23 mouse cellular contexts compared by ENCODE assay signal in genomic region chrX:69738972-69739371, GRCm38 (mm10).
A peak's percentile ranks its signal among the peaks of the same experiment; 100 is the strongest.
DNase-seq lines count a peak whose midpoint lies in the region; ATAC-seq and TF ChIP-seq lines count a peak whose summit lies in the region.
"Had no signal": no experiment of that assay in that cellular context is flagged by ENCODE, and none has a peak within 500 bp of the region (broad histone marks: within the 10 kb centered on the region; RNA-seq: fewer than 3 reads in every experiment).

No protein-coding gene starts in this region.

- H3K27ac ChIP-seq in forebrain, embryonic 12.5 days: no peak overlapping the region
- no peak overlapping the region for H3K27ac ChIP-seq in forebrain, postnatal 0 days (ENCODE audit: low read depth, low read length)
- H3K27ac ChIP-seq in midbrain, embryonic 14.5 days (replicated peaks; ENCODE audit: low read depth, low read length): no peak overlapping the region
- no peak overlapping the region for H3K27ac ChIP-seq in midbrain, postnatal 0 days (ENCODE audit: low read depth, low read length)
- H3K27ac ChIP-seq in kidney, embryonic 16.5 days (ENCODE audit: low read length): no peak overlapping the region
- H3K27ac ChIP-seq: embryonic facial prominence, embryonic 15.5 days; gastrocnemius, adult 2 months; hindbrain, embryonic 10.5 days; hindbrain, embryonic 15.5 days had no signal

- no peaks in the 10 kb centered on the region for H3K4me1 ChIP-seq in forebrain, embryonic 12.5 days
- no peaks in the 10 kb centered on the region for H3K4me1 ChIP-seq in forebrain, postnatal 0 days (ENCODE audit: insufficient read depth)
- H3K4me1 ChIP-seq in midbrain, embryonic 14.5 days (ENCODE audit: control insufficient read depth, insufficient read depth, low read length): no peaks in the 10 kb centered on the region
- H3K4me1 ChIP-seq in midbrain, postnatal 0 days (ENCODE audit: insufficient read depth, low read length): no peaks in the 10 kb centered on the region
- H3K4me1 ChIP-seq in kidney, embryonic 16.5 days (ENCODE audit: insufficient read depth, low read length): no peaks in the 10 kb centered on the region
- H3K4me1 ChIP-seq: embryonic facial prominence, embryonic 15.5 days; heart, embryonic 12.5 days; hindbrain, embryonic 10.5 days; hindbrain, embryonic 15.5 days had no signal

- H3K9ac ChIP-seq in forebrain, embryonic 12.5 days: no peak overlapping the region
- no peak overlapping the region for H3K9ac ChIP-seq in forebrain, postnatal 0 days
- H3K9ac ChIP-seq in midbrain, embryonic 14.5 days (replicated peaks; ENCODE audit: low read length): no peak overlapping the region
- no peak overlapping the region for H3K9ac ChIP-seq in midbrain, postnatal 0 days (replicated peaks; ENCODE audit: low read length, poor library complexity, severe bottlenecking)
- H3K9ac ChIP-seq in kidney, embryonic 16.5 days (replicated peaks; ENCODE audit: low read length): no peak overlapping the region
- H3K9ac ChIP-seq: embryonic facial prominence, embryonic 15.5 days; heart, embryonic 12.5 days; hindbrain, embryonic 15.5 days had no signal

- peak; percentile 2 for DNase-seq in embryo, embryonic 10.5 days (ENCODE audit: low spot score)
- no peak for DNase-seq in embryo, embryonic 9.5 days (ENCODE audit: extremely low spot score)
- no peak for DNase-seq in forebrain, postnatal 0 days
- DNase-seq in midbrain, embryonic 14.5 days: peak; percentile 10
- DNase-seq in midbrain, postnatal 0 days (ENCODE audit: low spot score): no peak
- DNase-seq: adrenal gland, adult 8-10 months; adrenal gland, postnatal 36 days; B cell, adult 2 months; cerebellum, adult 11 months; cerebellum, adult 8-10 months; cerebellum, postnatal 14 days; gastrocnemius, adult 2 months; gastrocnemius, postnatal 25 days had no signal

- TF ChIP-seq CTCF in forebrain, postnatal 0 days (IDR thresholded peaks at IDR 0.05; ENCODE audit: low read depth): no peak
- TF ChIP-seq CTCF in midbrain, postnatal 0 days (IDR thresholded peaks at IDR 0.05): no peak

- no peaks in the 10 kb centered on the region for H3K36me3 ChIP-seq in forebrain, embryonic 12.5 days (replicated peaks)
- no peaks in the 10 kb centered on the region for H3K36me3 ChIP-seq in forebrain, postnatal 0 days (ENCODE audit: insufficient read depth)
- no peaks in the 10 kb centered on the region for H3K36me3 ChIP-seq in midbrain, embryonic 14.5 days (ENCODE audit: control insufficient read depth, insufficient read depth, low read length)
- H3K36me3 ChIP-seq in midbrain, postnatal 0 days (ENCODE audit: insufficient read depth, low read length): no peaks in the 10 kb centered on the region
- H3K36me3 ChIP-seq in kidney, embryonic 16.5 days (ENCODE audit: insufficient read depth, low read length): no peaks in the 10 kb centered on the region
- H3K36me3 ChIP-seq: embryonic facial prominence, embryonic 15.5 days; G1E; heart, embryonic 12.5 days; hindbrain, embryonic 10.5 days; hindbrain, embryonic 15.5 days had no signal

- 25% methylated on average over 3 of the region's 3 CpGs for WGBS in forebrain, embryonic 12.5 days
- WGBS in forebrain, postnatal 0 days: 43% methylated on average over 3 of the region's 3 CpGs
- WGBS in midbrain, embryonic 14.5 days: 23% methylated on average over 3 of the region's 3 CpGs
- WGBS in midbrain, postnatal 0 days: 37% methylated on average over 3 of the region's 3 CpGs
- WGBS in kidney, embryonic 16.5 days: 50% methylated on average over 3 of the region's 3 CpGs

- no peaks in the 10 kb centered on the region for H3K27me3 ChIP-seq in forebrain, embryonic 12.5 days
- no peaks in the 10 kb centered on the region for H3K27me3 ChIP-seq in forebrain, postnatal 0 days (ENCODE audit: insufficient read depth, low read length)
- H3K27me3 ChIP-seq in midbrain, embryonic 14.5 days (ENCODE audit: control insufficient read depth, insufficient read depth, low read length): no peaks in the 10 kb centered on the region
- no peaks in the 10 kb centered on the region for H3K27me3 ChIP-seq in midbrain, postnatal 0 days (ENCODE audit: insufficient read depth, low read length)
- H3K27me3 ChIP-seq in kidney, embryonic 16.5 days (ENCODE audit: insufficient read depth, low read length): no peaks in the 10 kb centered on the region
- H3K27me3 ChIP-seq: embryonic facial prominence, embryonic 15.5 days; heart, embryonic 12.5 days; hindbrain, embryonic 15.5 days had no signal

- H3K4me3 ChIP-seq in forebrain, embryonic 12.5 days (replicated peaks): no peak overlapping the region
- no peak overlapping the region for H3K4me3 ChIP-seq in forebrain, postnatal 0 days (ENCODE audit: low read depth, low read length)
- H3K4me3 ChIP-seq in midbrain, embryonic 14.5 days (replicated peaks; ENCODE audit: low read depth, low read length): no peak overlapping the region
- H3K4me3 ChIP-seq in midbrain, postnatal 0 days (ENCODE audit: low read depth, low read length): no peak overlapping the region
- no peak overlapping the region for H3K4me3 ChIP-seq in kidney, embryonic 16.5 days (ENCODE audit: low read length)
- H3K4me3 ChIP-seq: embryonic facial prominence, embryonic 15.5 days; erythroblast, embryonic 14.5 days; gastrocnemius, adult 2 months; heart, embryonic 12.5 days; hindbrain, embryonic 10.5 days; hindbrain, embryonic 15.5 days had no signal

- no peak overlapping the region for H3K4me2 ChIP-seq in forebrain, embryonic 12.5 days
- no peak overlapping the region for H3K4me2 ChIP-seq in forebrain, postnatal 0 days (ENCODE audit: low read depth)
- H3K4me2 ChIP-seq in midbrain, embryonic 14.5 days (ENCODE audit: low read length): no peak overlapping the region
- no peak overlapping the region for H3K4me2 ChIP-seq in midbrain, postnatal 0 days (ENCODE audit: low read depth, low read length, poor library complexity, severe bottlenecking)
- no peak overlapping the region for H3K4me2 ChIP-seq in kidney, embryonic 16.5 days (replicated peaks; ENCODE audit: low read depth, low read length)
- H3K4me2 ChIP-seq: embryonic facial prominence, embryonic 15.5 days; heart, embryonic 12.5 days; hindbrain, embryonic 15.5 days had no signal

- peak; percentile 71; the same call in 1 of the 2 replicates for ATAC-seq in forebrain, embryonic 12.5 days (ENCODE audit: low FRiP score)
- no peak for ATAC-seq in forebrain, postnatal 0 days
- ATAC-seq in midbrain, embryonic 14.5 days (ENCODE audit: low FRiP score, low TSS enrichment): no peak
- no peak for ATAC-seq in midbrain, postnatal 0 days (ENCODE audit: low FRiP score)
- ATAC-seq in kidney, embryonic 16.5 days (ENCODE audit: low FRiP score, low TSS enrichment): no peak
- ATAC-seq: CD4-positive, CD25-positive, alpha-beta regulatory T cell, adult 4 months; inflammation-experienced regulatory T-cells, adult 6 months had no signal

- H3K9me3 ChIP-seq in forebrain, embryonic 12.5 days: no peaks in the 10 kb centered on the region
- no peaks in the 10 kb centered on the region for H3K9me3 ChIP-seq in forebrain, postnatal 0 days (ENCODE audit: low read length)
- H3K9me3 ChIP-seq in midbrain, embryonic 14.5 days (ENCODE audit: control insufficient read depth, low read length): no peaks in the 10 kb centered on the region
- H3K9me3 ChIP-seq in midbrain, postnatal 0 days (ENCODE audit: low read length): no peaks in the 10 kb centered on the region
- no peaks in the 10 kb centered on the region for H3K9me3 ChIP-seq in kidney, embryonic 16.5 days (ENCODE audit: low read length)
- H3K9me3 ChIP-seq: embryonic facial prominence, embryonic 15.5 days; G1E; heart, embryonic 12.5 days; hindbrain, embryonic 10.5 days; hindbrain, embryonic 15.5 days had no signal

Comparison
In these comparisons a context has a peak if more than half of its experiments do, and no peak if none do; other contexts are left out.
1. DNase-seq: peak in embryo, embryonic 10.5 days (single experiment) and midbrain, embryonic 14.5 days (single experiment); none in embryo, embryonic 9.5 days (single experiment), forebrain, postnatal 0 days (single experiment) and midbrain, postnatal 0 days (single experiment).